Mouse (Mus musculus) kidney, embryonic 16.5 days (tissue): ENCODE data around the gene Usp39. TPM values are rescaled to one million over a fixed set of nuclear protein-coding genes. Genes with fewer than 3 reads are reported as not detected.

Experiments
- ATAC-seq: fragments of 200-750 bp; cut with Nextera tagmentation; 2 replicates; pipeline ENCODE4 v1.8.0; 2017; ENCODE audit warnings: moderate TSS enrichment; ENCODE audit not compliant: low FRiP score, low TSS enrichment
- H3K27ac ChIP-seq: fragments of 300-500 bp; sonication (generic); 2 replicates; pipeline ENCODE4 v1.5.1; 2014; ENCODE audit warnings: low read length
- H3K27me3 ChIP-seq: fragments of 300-500 bp; sonication (generic); 2 replicates; pipeline ENCODE4 v1.6.1; 2014; ENCODE audit warnings: low read length, control low read depth, mixed read lengths; ENCODE audit not compliant: insufficient read depth
- H3K36me3 ChIP-seq: fragments of 300-500 bp; sonication (generic); 2 replicates; pipeline ENCODE4 v1.6.1; 2014; ENCODE audit warnings: low read length, control low read depth, mixed read lengths; ENCODE audit not compliant: insufficient read depth
- H3K4me1 ChIP-seq: fragments of 300-500 bp; sonication (generic); 2 replicates; pipeline ENCODE4 v1.6.1; 2014; ENCODE audit warnings: low read length, control low read depth, mixed read lengths; ENCODE audit not compliant: insufficient read depth
- H3K4me2 ChIP-seq: fragments of 300-500 bp; sonication (generic); replicated peaks from 2 replicates; pipeline ENCODE4 v1.6.1; 2014; ENCODE audit warnings: low read depth, low read length
- H3K4me3 ChIP-seq: fragments of 300-500 bp; sonication (generic); 2 replicates; pipeline ENCODE4 v1.5.1; 2014; ENCODE audit warnings: mild to moderate bottlenecking, low read length
- H3K9ac ChIP-seq: fragments of 300-500 bp; sonication (generic); replicated peaks from 2 replicates; pipeline ENCODE4 v1.6.1; 2014; ENCODE audit warnings: low read length
- H3K9me3 ChIP-seq: fragments of 300-500 bp; sonication (generic); 2 replicates; pipeline ENCODE4 v1.6.1; 2016; ENCODE audit warnings: low read length, control low read depth
- WGBS: fragments of 180-500 bp; shearing (Covaris S2); extraction: QIAGEN DNeasy Blood & Tissue Kit; methylation state at CpG from one replicate; pipeline ENCODE4 v1.1.7; 2014; 5-methylcytosine and 5-hydroxymethylcytosine counted together
- polyA plus RNA-seq: library from polyadenylated mRNA; unstranded; fragments of >200 nt; fragmentation: Nextera tagmentation; extraction: Ambion mirVana; gene quantifications from 2 replicates; pipeline ENCODE4 v1.2.1, GENCODE M21; 2015

The Usp39 gene
- polyA plus RNA-seq, 1 experiment from 2014 or later = 43.5 TPM

- 86% methylated on average over 4 of the region's 4 CpGs for WGBS
- H3K27me3 ChIP-seq = no peaks in the 10 kb centered on the region
- H3K4me2 ChIP-seq = no peak overlapping the region
- no peak for ATAC-seq
- no peaks in the 10 kb centered on the region for H3K9me3 ChIP-seq
- no peak overlapping the region for H3K4me3 ChIP-seq
- no peak overlapping the region for H3K27ac ChIP-seq
- H3K36me3 ChIP-seq = peaks cover 15% of the 10 kb centered on the region
- H3K9ac ChIP-seq = no peak overlapping the region
- peaks cover 23% of the 10 kb centered on the region for H3K4me1 ChIP-seq
Measured at GRCm38 (mm10) chr6:72385258-72385657, 40.3 kb upstream of the Usp39 start.

- Histone ChIP-seq H3K4me1 (peaks cover 13% of the 10 kb centered on the region), H3K27ac (no peak overlapping the region), H3K27me3 (no peaks in the 10 kb centered on the region), H3K9ac (no peak overlapping the region), H3K4me2 (no peak overlapping the region), H3K9me3 (no peaks in the 10 kb centered on the region), H3K4me3 (no peak overlapping the region), H3K36me3 (peaks cover 15% of the 10 kb centered on the region)
- 89% methylated on average over 7 of the region's 7 CpGs for WGBS
- ATAC-seq = no peak
Measured at GRCm38 (mm10) chr6:72383952-72384351, 39.0 kb upstream of the Usp39 start.

GRCm38 (mm10) chr6:72383142-72383820, 38.3 kb upstream of the Usp39 start:
- Histone ChIP-seq H3K27me3 (no peaks in the 10 kb centered on the region), H3K27ac (no peak overlapping the region), H3K4me2 (no peak overlapping the region), H3K9ac (no peak overlapping the region), H3K9me3 (no peaks in the 10 kb centered on the region), H3K4me1 (peaks cover 7% of the 10 kb centered on the region), H3K36me3 (peaks cover 15% of the 10 kb centered on the region), H3K4me3 (no peak overlapping the region)
- no peak for ATAC-seq
- 86% methylated on average over 6 of the region's 6 CpGs for whole genome bisulfite sequencing

GRCm38 (mm10) chr6:72382494-72382893, 37.5 kb upstream of the Usp39 start:
- H3K4me3 ChIP-seq = no peak overlapping the region
- peaks cover 15% of the 10 kb centered on the region for H3K36me3 ChIP-seq
- WGBS = 76% methylated on average over 6 of the region's 6 CpGs
- no peak overlapping the region for H3K9ac ChIP-seq
- ATAC-seq = no peak
- H3K27ac ChIP-seq = no peak overlapping the region
- no peaks in the 10 kb centered on the region for H3K4me1 ChIP-seq
- no peaks in the 10 kb centered on the region for H3K27me3 ChIP-seq
- no peaks in the 10 kb centered on the region for H3K9me3 ChIP-seq
- H3K4me2 ChIP-seq = no peak overlapping the region

- WGBS = 2% methylated on average over 46 of the region's 49 CpGs
- no peaks in the 10 kb centered on the region for H3K27me3 ChIP-seq
- no peaks in the 10 kb centered on the region for H3K4me1 ChIP-seq
- H3K4me2 ChIP-seq = peak within 1 kb of the TSS; percentile 61
- peak within 1 kb of the TSS; percentile 73 for H3K27ac ChIP-seq
- H3K9me3 ChIP-seq = no peaks in the 10 kb centered on the region
- peak within 1 kb of the TSS; percentile 67 for H3K9ac ChIP-seq
- peak within 1 kb of the TSS; percentile 58 for H3K4me3 ChIP-seq
- peaks cover 10% of the 10 kb centered on the region for H3K36me3 ChIP-seq
- peak; percentile 84; the same call in 1 of the 2 replicates for ATAC-seq
Measured at GRCm38 (mm10) chr6:72380131-72380770, 35.3 kb upstream of the Usp39 start, which contains the start of gene Vamp5. Vamp5 (minus strand) TSS chr6:72380468.

GRCm38 (mm10) chr6:72379377-72380130, 34.6 kb upstream of the Usp39 start:
- H3K36me3 ChIP-seq = peaks cover 4% of the 10 kb centered on the region
- H3K4me3 ChIP-seq = peak overlapping the region; percentile 58
- no peaks in the 10 kb centered on the region for H3K9me3 ChIP-seq
- H3K9ac ChIP-seq = peak overlapping the region; percentile 67
- H3K27me3 ChIP-seq = no peaks in the 10 kb centered on the region
- peak overlapping the region; percentile 73 for H3K27ac ChIP-seq
- peak; percentile 36; the same call in 1 of the 2 replicates for ATAC-seq
- no peaks in the 10 kb centered on the region for H3K4me1 ChIP-seq
- WGBS = 40% methylated on average over 7 of the region's 7 CpGs
- peak overlapping the region; percentile 61 for H3K4me2 ChIP-seq

GRCm38 (mm10) chr6:72378510-72379234, 33.7 kb upstream of the Usp39 start:
- Histone ChIP-seq H3K27me3 (no peaks in the 10 kb centered on the region), H3K27ac (no peak overlapping the region), H3K4me3 (peak overlapping the region; percentile 58; the same call in 1 of the 2 replicates), H3K36me3 (no peaks in the 10 kb centered on the region), H3K9me3 (no peaks in the 10 kb centered on the region), H3K9ac (no peak overlapping the region), H3K4me1 (no peaks in the 10 kb centered on the region), H3K4me2 (peak overlapping the region; percentile 61)
- WGBS = 81% methylated on average over 8 of the region's 8 CpGs
- ATAC-seq = no peak

- Histone ChIP-seq H3K4me1 (peaks cover 6% of the 10 kb centered on the region), H3K4me2 (no peak overlapping the region), H3K4me3 (no peak overlapping the region), H3K9me3 (no peaks in the 10 kb centered on the region), H3K27ac (no peak overlapping the region), H3K27me3 (no peaks in the 10 kb centered on the region), H3K36me3 (no peaks in the 10 kb centered on the region), H3K9ac (no peak overlapping the region)
- no peak for ATAC-seq
- WGBS = 76% methylated on average over 15 of the region's 15 CpGs
Measured at GRCm38 (mm10) chr6:72374820-72375563, 30.0 kb upstream of the Usp39 start.

- no peak overlapping the region for H3K9ac ChIP-seq
- H3K4me2 ChIP-seq = no peak overlapping the region
- no peaks in the 10 kb centered on the region for H3K36me3 ChIP-seq
- peaks cover 6% of the 10 kb centered on the region for H3K4me1 ChIP-seq
- H3K27me3 ChIP-seq = no peaks in the 10 kb centered on the region
- no peak for ATAC-seq
- no peaks in the 10 kb centered on the region for H3K9me3 ChIP-seq
- no peak overlapping the region for H3K4me3 ChIP-seq
- 71% methylated on average over 7 of the region's 7 CpGs for WGBS
- no peak overlapping the region for H3K27ac ChIP-seq
Measured at GRCm38 (mm10) chr6:72374206-72374605, 29.2 kb upstream of the Usp39 start.
